Mouse (Mus musculus): Measurements from ENCODE around the gene Sumo1. TPM values are rescaled to one million over a fixed set of nuclear protein-coding genes. Genes with fewer than 3 reads are reported as not detected.

Sumo1 gene
- polyA plus RNA-seq, 1 experiment from 2014 or later = 199 TPM

DNA sequence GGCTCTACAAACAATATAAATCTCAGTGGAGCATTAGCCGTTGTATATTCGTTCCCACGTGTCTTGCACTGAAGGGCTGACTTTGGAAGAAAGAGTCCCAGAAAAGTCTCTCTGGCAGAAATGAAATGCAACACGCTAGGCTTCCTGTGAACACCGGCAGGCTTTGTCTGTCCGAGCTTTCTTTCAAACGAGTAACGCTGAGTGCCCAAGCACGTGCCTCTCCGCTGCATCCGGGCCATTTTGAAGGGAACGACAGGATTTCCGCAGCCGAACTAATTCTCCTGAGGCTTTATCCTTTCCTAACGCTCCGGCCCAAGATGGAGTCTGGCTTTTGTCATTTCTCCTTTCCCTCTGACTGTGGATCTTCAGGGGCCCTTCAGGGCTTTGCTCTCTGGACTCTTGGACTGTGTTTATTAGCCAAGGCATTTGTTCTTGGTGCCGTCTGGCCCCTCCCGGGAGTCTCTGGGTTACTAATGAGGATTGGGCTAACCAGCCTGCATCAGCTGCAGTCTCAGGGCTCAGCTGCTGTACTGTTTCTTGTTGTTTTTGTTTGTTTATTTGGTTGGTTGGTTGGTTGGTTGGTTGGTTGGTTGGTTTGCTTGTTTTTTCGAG is 130.0 kb downstream of the Sumo1 start:
- no peak overlapping the region for H3K27ac ChIP-seq
- H3K9ac ChIP-seq = no peak overlapping the region
- H3K4me2 ChIP-seq = no peak overlapping the region
- no peak overlapping the region for H3K4me3 ChIP-seq
- H3K9me3 ChIP-seq (replicated peaks) = no peaks in the 10 kb centered on the region
- no peaks in the 10 kb centered on the region for H3K36me3 ChIP-seq
- peaks cover 10% of the 10 kb centered on the region; the same call in 1 of the 2 replicates for H3K27me3 ChIP-seq (replicated peaks)
- no peak for ATAC-seq
- no peaks in the 10 kb centered on the region for H3K4me1 ChIP-seq
- 79% methylated on average over 19 of the region's 19 CpGs for WGBS (ENCODE audit: insufficient replicate concordance)

DNA sequence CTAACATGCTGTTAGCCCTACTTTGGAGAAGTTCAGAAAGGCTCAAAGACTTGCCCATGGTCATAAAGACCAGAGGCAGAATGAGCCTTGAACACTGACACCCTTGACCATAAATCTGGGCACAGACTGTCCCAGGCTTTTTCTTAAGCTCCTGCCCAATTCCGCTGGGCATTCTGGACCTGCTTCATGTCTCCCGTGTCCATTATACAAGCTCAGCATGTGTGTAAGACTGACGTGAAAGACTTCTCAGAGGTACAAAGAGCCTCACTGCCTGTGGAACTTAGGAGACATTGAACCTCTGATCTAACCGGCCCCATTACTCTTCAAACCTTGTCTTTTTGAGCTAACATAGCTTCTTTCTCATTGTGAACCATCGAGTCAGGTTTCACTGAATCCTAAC is 132.3 kb downstream of the Sumo1 start:
- H3K4me1 ChIP-seq = no peaks in the 10 kb centered on the region
- no peaks in the 10 kb centered on the region for H3K9me3 ChIP-seq (replicated peaks)
- ATAC-seq = no peak
- H3K4me3 ChIP-seq = no peak overlapping the region
- 60% methylated on average over 5 of the region's 5 CpGs for WGBS (ENCODE audit: insufficient replicate concordance)
- no peak overlapping the region for H3K27ac ChIP-seq
- H3K9ac ChIP-seq = no peak overlapping the region
- peaks cover 15% of the 10 kb centered on the region; the same call in 1 of the 2 replicates for H3K27me3 ChIP-seq (replicated peaks)
- H3K36me3 ChIP-seq = no peaks in the 10 kb centered on the region
- no peak overlapping the region for H3K4me2 ChIP-seq

Other genes starting within 250 kb of the Sumo1 start
- gene Fzd7, start 188.4 kb downstream of the Sumo1 start, polyA plus RNA-seq (2016; fragmentation: Nextera tagmentation; extraction: Ambion mirVana) = 5.3 and 5.4 TPM in 2 replicates
- not detected in 2 replicates for gene Gm973, start 154.6 kb downstream of the Sumo1 start, polyA plus RNA-seq (2016; fragmentation: Nextera tagmentation; extraction: Ambion mirVana)
- gene Nop58, start 14.1 kb upstream of the Sumo1 start, polyA plus RNA-seq (2016; fragmentation: Nextera tagmentation; extraction: Ambion mirVana) = 274 and 282 TPM in 2 replicates
- 1.5 and 1.8 TPM in 2 replicates for gene Bmpr2, start 92.6 kb upstream of the Sumo1 start, polyA plus RNA-seq (2016; fragmentation: Nextera tagmentation; extraction: Ambion mirVana)
- gene Fam117b, start 242.2 kb upstream of the Sumo1 start, polyA plus RNA-seq (2016; fragmentation: Nextera tagmentation; extraction: Ambion mirVana) = 7.6 TPM in 2 replicates

Measured in liver, embryonic 12.5 days (tissue).